Mouse (Mus musculus): Measurements from ENCODE around the gene Pik3c2g. TPM values are rescaled to one million over a fixed set of nuclear protein-coding genes. Genes with fewer than 3 reads are reported as not detected.

Pik3c2g gene
- 1.2 and 1.8 TPM in 2 replicates for polyA plus RNA-seq (2016; fragmentation: Nextera tagmentation; extraction: Ambion mirVana)

DNA sequence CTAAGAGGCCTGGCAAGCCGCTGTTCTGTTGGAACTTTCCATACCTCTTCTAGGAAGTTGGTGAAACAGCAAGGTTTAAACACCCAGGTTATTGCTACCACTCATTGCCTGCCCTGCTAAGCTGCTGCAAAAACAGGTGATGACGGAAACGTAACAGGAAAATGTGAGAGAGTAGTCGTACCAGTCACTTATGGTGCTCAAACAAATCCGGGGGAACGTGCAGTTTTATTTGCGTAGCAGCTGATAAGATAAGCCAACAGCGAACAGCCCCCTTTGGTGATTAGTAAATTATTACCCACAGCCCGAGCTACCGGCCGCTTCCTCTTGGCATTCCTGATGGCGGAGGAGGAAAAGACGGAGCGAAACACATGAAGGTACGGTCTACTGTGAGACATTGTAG, at the start of gene Pik3c2g:
Gene Pik3c2g, plus strand, starts transcription at position 330 of the 400 bp plus-strand sequence.
- H3K9ac ChIP-seq: no peak within 1 kb of the TSS
- no peak within 1 kb of the TSS for H3K4me3 ChIP-seq
- H3K27ac ChIP-seq: no peak within 1 kb of the TSS
- H3K9me3 ChIP-seq (replicated peaks): no peaks in the 10 kb centered on the region
- peak within 1 kb of the TSS; percentile 17 for H3K4me2 ChIP-seq
- no peaks in the 10 kb centered on the region for H3K4me1 ChIP-seq
- peak; percentile 42 for ATAC-seq
- H3K27me3 ChIP-seq (replicated peaks): no peaks in the 10 kb centered on the region
- WGBS (ENCODE audit: insufficient replicate concordance): 58% methylated on average over 15 of the region's 15 CpGs
- no peaks in the 10 kb centered on the region for H3K36me3 ChIP-seq

DNA sequence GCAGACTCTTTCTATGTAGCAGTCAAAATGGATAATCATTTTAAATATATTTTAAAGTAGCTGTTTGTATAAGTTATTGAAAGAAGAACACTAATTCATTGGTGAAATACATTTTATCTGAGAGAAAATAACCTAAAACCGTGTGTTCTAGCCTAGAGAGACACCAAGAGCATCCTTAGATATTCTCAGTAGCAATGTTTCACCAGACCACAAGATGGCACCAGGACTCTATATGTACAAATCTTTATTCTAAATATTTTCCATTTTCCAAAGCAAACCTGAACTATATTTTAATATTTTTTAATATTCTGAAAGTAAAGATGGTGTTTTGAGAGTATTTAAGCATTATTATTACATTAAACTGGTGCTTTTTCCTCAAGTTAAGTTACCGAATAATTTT, 48.6 kb upstream of the Pik3c2g start:
- no peak overlapping the region for H3K4me2 ChIP-seq
- H3K9ac ChIP-seq: no peak overlapping the region
- H3K9me3 ChIP-seq (replicated peaks): no peaks in the 10 kb centered on the region
- H3K27ac ChIP-seq: no peak overlapping the region
- H3K27me3 ChIP-seq (replicated peaks): no peaks in the 10 kb centered on the region
- no peak for ATAC-seq
- WGBS (ENCODE audit: insufficient replicate concordance): 62% methylated on average over 2 of the region's 2 CpGs
- no peaks in the 10 kb centered on the region for H3K4me1 ChIP-seq
- H3K4me3 ChIP-seq: no peak overlapping the region
- H3K36me3 ChIP-seq: no peaks in the 10 kb centered on the region

DNA sequence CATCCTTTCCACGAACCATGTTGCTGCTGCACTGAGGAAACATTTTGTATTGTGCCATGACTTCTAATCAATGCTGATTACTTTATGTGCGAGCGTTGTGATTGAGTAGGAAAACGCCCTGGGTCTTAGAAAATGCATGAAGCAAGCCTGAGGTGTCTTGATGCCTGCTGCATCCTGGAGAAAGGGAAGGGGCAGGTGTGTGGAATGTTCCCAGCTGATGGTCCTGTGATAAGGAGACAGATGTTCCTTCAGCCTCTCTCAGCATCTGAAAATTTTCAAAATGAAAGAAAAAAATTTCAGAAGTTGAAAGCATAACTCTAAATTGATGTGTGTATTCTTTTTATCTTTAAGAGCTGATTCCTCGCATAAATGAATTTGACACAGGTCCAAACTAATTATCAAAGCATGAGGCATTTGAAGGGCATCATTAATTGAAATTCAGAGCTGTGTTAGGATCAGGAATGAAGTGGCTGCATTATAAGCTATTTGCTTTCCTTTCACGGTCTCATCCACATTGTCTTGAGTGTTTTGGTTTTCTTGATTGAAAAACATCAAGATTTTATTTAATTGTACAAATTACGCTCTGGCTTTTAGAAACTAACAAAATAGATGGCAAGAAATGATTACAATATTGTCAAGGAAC, 31.4 kb upstream of the Pik3c2g start:
- H3K4me3 ChIP-seq: no peak overlapping the region
- 59% methylated on average over 7 of the region's 7 CpGs for WGBS (ENCODE audit: insufficient replicate concordance)
- H3K36me3 ChIP-seq: no peaks in the 10 kb centered on the region
- no peak for ATAC-seq
- no peaks in the 10 kb centered on the region for H3K9me3 ChIP-seq (replicated peaks)
- H3K9ac ChIP-seq: no peak overlapping the region
- H3K4me2 ChIP-seq: no peak overlapping the region
- H3K27ac ChIP-seq: no peak overlapping the region
- no peaks in the 10 kb centered on the region for H3K4me1 ChIP-seq
- H3K27me3 ChIP-seq (replicated peaks): no peaks in the 10 kb centered on the region

DNA sequence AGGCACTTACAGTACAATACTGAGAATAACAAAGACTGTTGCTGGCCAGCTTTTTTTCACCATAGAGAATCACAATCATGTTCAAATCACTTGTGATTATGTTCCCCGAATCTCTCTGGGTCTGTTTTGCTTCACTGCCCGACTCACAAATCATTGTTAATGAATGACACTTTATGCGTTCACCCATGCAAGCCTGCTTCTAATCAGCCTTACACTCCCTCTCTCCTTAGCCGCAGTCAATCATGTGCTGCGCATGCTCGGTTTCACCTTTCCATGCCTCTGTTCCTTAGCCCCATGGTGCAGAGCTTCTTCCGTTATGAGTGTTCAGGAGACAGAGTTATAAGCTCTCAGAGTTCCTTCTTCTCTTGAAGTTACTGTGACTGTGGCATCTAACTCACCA, 17.8 kb upstream of the Pik3c2g start:
- H3K27ac ChIP-seq: no peak overlapping the region
- H3K9ac ChIP-seq: no peak overlapping the region
- no peak for ATAC-seq
- no peak overlapping the region for H3K4me3 ChIP-seq
- H3K4me1 ChIP-seq: no peaks in the 10 kb centered on the region
- WGBS (ENCODE audit: insufficient replicate concordance): 67% methylated on average over 7 of the region's 7 CpGs
- H3K9me3 ChIP-seq (replicated peaks): no peaks in the 10 kb centered on the region
- no peak overlapping the region for H3K4me2 ChIP-seq
- H3K36me3 ChIP-seq: no peaks in the 10 kb centered on the region
- H3K27me3 ChIP-seq (replicated peaks): no peaks in the 10 kb centered on the region

DNA sequence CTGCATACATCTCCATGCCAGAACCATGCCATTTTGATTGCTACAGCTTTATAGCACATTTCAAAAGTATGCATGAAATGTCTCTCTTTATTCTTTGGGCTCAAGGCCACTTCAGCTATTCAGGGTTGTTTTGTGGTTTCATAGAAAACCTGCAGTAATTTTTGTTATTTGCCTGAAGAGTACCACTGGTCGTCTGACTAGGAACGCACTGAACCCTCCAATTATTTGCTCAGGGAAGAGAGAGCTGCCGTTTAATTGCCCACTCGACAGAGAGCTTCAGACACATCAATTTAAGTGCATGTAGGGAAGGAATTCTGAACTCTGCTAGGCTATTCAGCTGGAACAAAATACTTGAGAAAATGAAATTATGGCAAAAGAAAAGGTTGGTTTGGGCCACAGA, 11.2 kb upstream of the Pik3c2g start:
- Histone ChIP-seq H3K4me1 (no peaks in the 10 kb centered on the region), H3K9me3 (replicated peaks) (no peaks in the 10 kb centered on the region), H3K27me3 (replicated peaks) (no peaks in the 10 kb centered on the region), H3K4me3 (no peak overlapping the region), H3K27ac (no peak overlapping the region), H3K4me2 (no peak overlapping the region), H3K9ac (no peak overlapping the region), H3K36me3 (no peaks in the 10 kb centered on the region)
- WGBS (ENCODE audit: insufficient replicate concordance): 62% methylated on average over 4 of the region's 4 CpGs
- ATAC-seq: no peak

DNA sequence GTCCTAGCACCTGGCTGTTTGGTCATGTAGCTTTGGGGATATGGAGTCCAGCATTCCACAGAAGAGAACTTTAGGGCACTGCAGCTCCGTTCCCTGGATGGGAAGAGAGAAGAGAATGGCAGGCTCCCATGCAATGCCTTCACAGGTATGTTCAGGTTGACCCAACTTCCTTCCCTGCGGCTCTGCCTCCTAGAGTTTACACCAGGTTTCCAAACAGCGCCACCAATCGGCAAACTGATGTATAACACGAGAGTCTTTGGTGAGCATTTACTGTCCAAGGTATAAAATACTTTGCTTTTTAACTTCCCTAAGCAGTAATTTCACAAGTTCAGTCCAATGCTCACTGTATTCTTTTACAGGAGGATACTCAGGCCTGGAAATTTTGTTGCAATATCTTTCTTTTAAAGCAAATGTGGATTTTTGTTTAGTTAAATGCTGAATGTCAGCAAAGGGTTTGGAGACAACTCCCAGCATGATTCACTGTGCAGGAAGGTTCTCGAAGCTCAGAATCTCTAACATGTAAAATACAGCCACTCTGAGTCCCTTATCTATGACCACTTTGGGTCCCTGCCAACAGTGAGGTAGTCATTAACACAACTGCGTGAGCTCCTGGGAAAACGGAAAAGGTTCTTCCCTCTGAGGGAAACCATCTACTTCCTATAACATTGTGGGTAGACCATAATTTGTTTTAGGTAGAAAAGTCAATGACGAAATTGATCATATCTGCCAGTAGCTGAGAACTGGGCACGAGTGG, 10.6 kb upstream of the Pik3c2g start:
- WGBS (ENCODE audit: insufficient replicate concordance): 47% methylated on average over 10 of the region's 10 CpGs
- Histone ChIP-seq H3K4me2 (no peak overlapping the region), H3K4me1 (no peaks in the 10 kb centered on the region), H3K9me3 (replicated peaks) (no peaks in the 10 kb centered on the region), H3K27me3 (replicated peaks) (no peaks in the 10 kb centered on the region), H3K36me3 (no peaks in the 10 kb centered on the region), H3K4me3 (no peak overlapping the region), H3K9ac (no peak overlapping the region), H3K27ac (no peak overlapping the region)
- ATAC-seq: no peak

DNA sequence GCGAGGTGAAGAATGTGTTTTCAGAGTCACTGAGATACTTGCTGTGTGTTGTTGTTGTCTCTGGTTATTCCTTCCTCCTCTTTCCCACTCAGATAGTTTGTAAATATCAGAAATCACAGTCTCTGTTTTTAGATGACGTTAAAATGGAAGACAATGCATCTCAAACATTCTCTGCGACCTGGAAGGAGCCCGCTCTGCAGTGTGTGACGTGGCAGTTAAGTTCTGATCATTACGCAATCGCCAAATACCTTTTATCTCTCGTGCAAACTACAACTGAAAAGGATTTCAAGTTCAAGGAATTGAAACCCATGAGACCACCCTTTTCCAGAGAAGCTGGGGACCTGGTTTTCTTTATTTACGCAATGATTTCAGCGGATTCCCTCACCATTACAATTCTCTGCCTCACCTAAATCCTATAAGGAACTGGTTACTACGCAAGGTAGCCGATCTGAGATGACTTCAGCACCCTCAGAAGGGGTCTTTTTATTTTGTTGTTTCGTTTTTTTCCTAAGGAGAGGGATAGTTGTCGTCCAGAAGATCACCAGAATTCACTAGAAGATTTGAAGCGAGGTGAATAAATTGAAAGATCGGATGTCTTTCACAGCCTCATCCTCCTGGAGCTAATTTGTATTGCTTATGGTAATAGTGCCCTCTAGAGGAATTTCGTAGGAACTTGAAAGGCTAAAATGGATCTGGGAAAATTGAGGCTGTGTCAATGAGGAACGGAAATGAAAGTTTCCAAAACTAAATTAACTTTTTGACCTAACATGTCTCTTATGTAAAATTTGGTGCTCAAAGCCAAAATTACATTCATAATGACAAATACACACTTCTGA, 9.8 kb upstream of the Pik3c2g start:
- no peaks in the 10 kb centered on the region for H3K27me3 ChIP-seq (replicated peaks)
- no peak overlapping the region for H3K27ac ChIP-seq
- H3K9me3 ChIP-seq (replicated peaks): no peaks in the 10 kb centered on the region
- peak overlapping the region; percentile 17; the same call in 1 of the 2 replicates for H3K4me2 ChIP-seq
- H3K4me1 ChIP-seq: no peaks in the 10 kb centered on the region
- H3K9ac ChIP-seq: no peak overlapping the region
- 46% methylated on average over 18 of the region's 18 CpGs for WGBS (ENCODE audit: insufficient replicate concordance)
- no peak for ATAC-seq
- H3K36me3 ChIP-seq: no peaks in the 10 kb centered on the region
- H3K4me3 ChIP-seq: no peak overlapping the region

DNA sequence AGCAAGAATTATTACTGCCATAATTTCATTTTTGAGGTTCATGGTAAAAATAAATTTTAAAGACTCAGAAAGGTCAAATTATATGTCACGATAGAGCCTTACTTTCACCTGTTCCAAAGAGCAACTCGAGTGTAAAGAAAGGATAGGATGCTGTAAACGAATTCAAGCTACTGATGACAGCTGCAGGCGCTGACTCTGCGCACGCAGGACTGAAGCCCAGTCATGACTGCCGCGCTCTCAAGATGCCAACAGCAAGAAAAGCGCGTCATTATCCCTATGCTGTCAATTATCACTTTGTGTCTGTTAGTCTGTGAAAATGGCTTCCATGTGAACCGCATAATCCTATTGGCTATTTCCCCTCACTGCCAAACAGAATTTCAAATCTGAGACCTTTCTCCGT, 457 bp downstream of the Pik3c2g start:
- no peaks in the 10 kb centered on the region for H3K4me1 ChIP-seq
- H3K36me3 ChIP-seq: no peaks in the 10 kb centered on the region
- ATAC-seq: no peak
- H3K27me3 ChIP-seq (replicated peaks): no peaks in the 10 kb centered on the region
- H3K9ac ChIP-seq: no peak overlapping the region
- H3K9me3 ChIP-seq (replicated peaks): no peaks in the 10 kb centered on the region
- H3K4me3 ChIP-seq: no peak overlapping the region
- 68% methylated on average over 12 of the region's 12 CpGs for WGBS (ENCODE audit: insufficient replicate concordance)
- H3K4me2 ChIP-seq: peak overlapping the region; percentile 17
- no peak overlapping the region for H3K27ac ChIP-seq

DNA sequence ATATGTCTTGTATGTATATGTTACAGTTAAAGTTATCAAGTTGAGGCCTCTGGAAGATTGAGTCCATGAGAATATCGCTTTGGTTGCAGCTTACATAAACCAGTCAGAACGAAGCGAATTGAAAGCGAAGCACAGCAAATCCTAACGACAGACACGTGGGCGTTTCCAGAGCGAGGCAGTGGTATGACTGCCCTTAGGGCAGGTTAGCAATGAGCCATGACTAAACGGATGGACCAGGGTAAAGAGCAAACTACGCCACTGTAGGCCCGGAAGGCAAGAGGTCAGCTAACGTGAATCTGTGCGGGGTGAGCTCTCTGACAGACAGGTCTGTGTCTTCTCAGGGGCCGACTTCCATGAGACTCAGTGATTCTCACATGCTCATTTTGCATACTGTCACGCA, 1.4 kb downstream of the Pik3c2g start:
- no peaks in the 10 kb centered on the region for H3K4me1 ChIP-seq
- peak; percentile 73 for ATAC-seq
- H3K9me3 ChIP-seq (replicated peaks): no peaks in the 10 kb centered on the region
- no peak overlapping the region for H3K27ac ChIP-seq
- H3K27me3 ChIP-seq (replicated peaks): no peaks in the 10 kb centered on the region
- 65% methylated on average over 15 of the region's 15 CpGs for WGBS (ENCODE audit: insufficient replicate concordance)
- H3K36me3 ChIP-seq: no peaks in the 10 kb centered on the region
- H3K4me2 ChIP-seq: no peak overlapping the region
- no peak overlapping the region for H3K4me3 ChIP-seq
- H3K9ac ChIP-seq: no peak overlapping the region

DNA sequence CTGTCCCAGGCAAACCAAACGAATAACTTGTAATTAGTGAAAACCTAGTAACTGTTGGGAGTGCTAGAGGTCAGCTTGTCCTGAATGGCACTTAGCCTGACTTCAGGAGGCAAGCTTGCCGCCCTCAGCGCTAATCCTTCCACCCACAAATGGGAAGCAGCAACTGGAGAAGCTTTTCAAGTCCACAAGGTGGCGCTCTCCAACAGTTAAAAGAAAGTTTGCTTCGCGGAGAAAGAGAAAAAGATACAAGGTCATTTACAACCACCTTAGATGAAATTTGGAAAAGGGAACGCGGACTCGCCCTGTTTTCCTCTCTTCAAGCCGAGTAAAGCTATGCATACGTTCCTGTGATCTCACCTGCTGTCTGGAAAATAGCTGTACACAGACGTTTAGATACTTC, 2.3 kb downstream of the Pik3c2g start:
- Histone ChIP-seq H3K9me3 (replicated peaks) (no peaks in the 10 kb centered on the region), H3K27ac (no peak overlapping the region), H3K4me1 (no peaks in the 10 kb centered on the region), H3K4me2 (no peak overlapping the region), H3K27me3 (replicated peaks) (no peaks in the 10 kb centered on the region), H3K9ac (no peak overlapping the region), H3K36me3 (no peaks in the 10 kb centered on the region), H3K4me3 (no peak overlapping the region)
- 8% methylated on average over 12 of the region's 12 CpGs for WGBS (ENCODE audit: insufficient replicate concordance)
- ATAC-seq: no peak

DNA sequence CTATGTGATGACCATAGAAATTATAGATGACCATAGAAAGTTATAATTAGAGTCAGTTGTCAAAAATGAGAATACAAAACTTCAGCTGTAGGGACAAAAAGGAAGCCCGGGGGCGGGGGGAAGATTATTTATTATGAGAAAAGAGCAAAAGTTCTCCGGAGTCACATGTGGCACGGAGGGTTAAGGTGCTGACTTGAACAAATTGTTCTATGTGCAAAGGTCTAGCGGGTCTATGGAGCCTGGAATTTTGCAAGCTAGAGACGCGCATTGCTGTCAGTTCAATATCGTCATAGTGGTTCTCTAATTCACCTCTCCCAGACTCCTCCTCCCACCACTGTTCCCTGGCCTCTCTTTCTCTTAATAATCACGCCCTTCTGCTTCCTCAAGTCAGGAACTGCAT, 2.8 kb downstream of the Pik3c2g start:
- no peak overlapping the region for H3K27ac ChIP-seq

DNA sequence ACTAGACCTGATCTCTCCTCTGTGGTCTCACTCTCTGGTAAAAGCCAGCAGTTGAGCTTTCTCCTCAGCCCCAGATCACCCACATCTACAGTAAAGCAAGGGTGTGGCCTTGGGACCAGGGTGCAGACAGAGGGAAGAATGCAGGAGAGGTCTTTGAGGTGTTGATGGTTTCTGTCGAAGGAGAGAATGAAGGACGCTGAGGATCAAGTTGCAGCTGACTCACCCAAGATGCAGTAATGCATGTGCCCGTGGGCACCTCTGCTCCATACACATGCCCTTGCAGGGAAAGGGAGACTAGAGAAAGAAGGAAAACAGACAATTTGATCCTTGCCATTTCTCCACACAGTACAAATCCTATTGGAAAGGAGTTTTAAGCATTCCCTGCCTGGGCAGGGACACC, 5.1 kb downstream of the Pik3c2g start:
- WGBS (ENCODE audit: insufficient replicate concordance): 37% methylated on average over 3 of the region's 3 CpGs
- Histone ChIP-seq H3K27me3 (replicated peaks) (no peaks in the 10 kb centered on the region), H3K4me3 (no peak overlapping the region), H3K4me2 (no peak overlapping the region), H3K4me1 (no peaks in the 10 kb centered on the region), H3K9ac (no peak overlapping the region), H3K36me3 (no peaks in the 10 kb centered on the region), H3K27ac (no peak overlapping the region), H3K9me3 (replicated peaks) (no peaks in the 10 kb centered on the region)
- no peak for ATAC-seq

More for the DNA sequence above, 2.8 kb downstream of the Pik3c2g start:
- Histone ChIP-seq H3K4me2 (no peak overlapping the region), H3K27me3 (replicated peaks) (no peaks in the 10 kb centered on the region), H3K9ac (no peak overlapping the region), H3K9me3 (replicated peaks) (no peaks in the 10 kb centered on the region), H3K4me1 (no peaks in the 10 kb centered on the region), H3K36me3 (no peaks in the 10 kb centered on the region), H3K4me3 (no peak overlapping the region)
- no peak for ATAC-seq
- 73% methylated on average over 9 of the region's 9 CpGs for WGBS (ENCODE audit: insufficient replicate concordance)
